In the genomic region with DNA sequence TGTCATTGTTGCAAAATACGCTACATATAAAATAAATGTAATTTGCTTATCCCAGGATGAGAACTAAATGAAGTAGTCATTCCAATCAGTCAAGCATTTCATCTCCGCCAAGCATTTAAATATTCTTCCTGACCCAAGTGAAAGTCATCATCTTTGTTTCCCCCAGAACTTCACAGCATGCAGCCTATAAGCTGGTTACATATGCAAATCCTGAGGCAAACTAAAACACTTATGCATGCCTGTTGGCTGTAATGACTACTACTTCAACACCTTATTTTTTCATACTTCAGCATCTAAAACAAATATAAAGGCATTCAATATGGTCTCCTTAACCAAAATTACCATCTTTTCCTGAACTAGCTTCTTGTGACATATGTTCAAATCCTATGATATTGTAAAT, we compare ENCODE assay signal across 26 mouse cellular contexts.
"Had no signal": no experiment of that assay in that cellular context is flagged by ENCODE, and none has a peak within 500 bp of the region (broad histone marks: within the 10 kb centered on the region; RNA-seq: fewer than 3 reads in every experiment).

No protein-coding gene starts in this region.

- H3K27me3 ChIP-seq: heart, embryonic 13.5 days; heart, embryonic 15.5 days; hindbrain, embryonic 13.5 days; hindbrain, embryonic 15.5 days; kidney, embryonic 15.5 days; limb, embryonic 13.5 days; limb, embryonic 15.5 days; liver, embryonic 12.5 days had no signal

- H3K9me3 ChIP-seq: heart, embryonic 13.5 days; heart, embryonic 15.5 days; hindbrain, embryonic 15.5 days; kidney, embryonic 15.5 days; limb, embryonic 13.5 days; limb, embryonic 15.5 days; liver, embryonic 12.5 days had no signal

- H3K4me2 ChIP-seq: heart, embryonic 11.5 days; heart, embryonic 13.5 days; heart, embryonic 15.5 days; hindbrain, embryonic 13.5 days; hindbrain, embryonic 15.5 days; kidney, embryonic 15.5 days; limb, embryonic 13.5 days; limb, embryonic 15.5 days; liver, embryonic 12.5 days had no signal

- ATAC-seq: hindbrain, postnatal 0 days; intestine, embryonic 16.5 days; liver, embryonic 12.5 days had no signal

- H3K9ac ChIP-seq: heart, embryonic 13.5 days; heart, embryonic 15.5 days; hindbrain, embryonic 13.5 days; hindbrain, embryonic 15.5 days; kidney, embryonic 15.5 days; limb, embryonic 13.5 days; limb, embryonic 15.5 days; liver, embryonic 12.5 days had no signal

- H3K27ac ChIP-seq: heart, adult 2 months; heart, embryonic 13.5 days; heart, embryonic 15.5 days; hindbrain, embryonic 13.5 days; hindbrain, embryonic 15.5 days; hindbrain, postnatal 0 days; kidney, embryonic 15.5 days; kidney, postnatal 0 days; limb, embryonic 13.5 days; limb, embryonic 15.5 days; liver, embryonic 12.5 days had no signal

- DNase-seq: gastrocnemius, postnatal 14 days; gastrocnemius, postnatal 36 days; heart, adult 11 months; heart, adult 2 months; heart, postnatal 14 days; heart, postnatal 36 days; kidney, adult 11 months; kidney, adult 2 months; kidney, adult 9 months; kidney, postnatal 14 days; kidney, postnatal 36 days; layer of hippocampus, adult 9-11 months; layer of hippocampus, postnatal 36 days; left cerebral cortex, postnatal 4 days had no signal

- H3K4me1 ChIP-seq: heart, embryonic 13.5 days; heart, embryonic 15.5 days; hindbrain, embryonic 13.5 days; hindbrain, embryonic 15.5 days; kidney, embryonic 15.5 days; limb, embryonic 15.5 days; liver, embryonic 12.5 days had no signal

- H3K36me3 ChIP-seq: heart, embryonic 13.5 days; heart, embryonic 15.5 days; hindbrain, embryonic 13.5 days; hindbrain, embryonic 15.5 days; kidney, embryonic 15.5 days; limb, embryonic 13.5 days; limb, embryonic 15.5 days; liver, embryonic 12.5 days had no signal

- H3K4me3 ChIP-seq: heart, adult 2 months; heart, embryonic 13.5 days; heart, embryonic 15.5 days; hindbrain, embryonic 13.5 days; hindbrain, embryonic 15.5 days; kidney, embryonic 15.5 days; limb, embryonic 13.5 days; limb, embryonic 15.5 days; liver, embryonic 12.5 days had no signal
